Mouse (Mus musculus) megakaryocyte, adult 5-6 weeks (primary cell): ENCODE results near the gene Cidec. TPM values are rescaled to one million over a fixed set of nuclear protein-coding genes. Genes with fewer than 3 reads are reported as not detected.
A peak's percentile ranks its signal among the peaks of the same experiment; 100 is the strongest.

Experiments
- ATAC-seq: 2 replicates; pipeline ENCODE4 v1.8.0; 2016; ENCODE audit warnings: mild to moderate bottlenecking, inconsistent platforms; ENCODE audit not compliant: poor library complexity, severe bottlenecking
- total RNA-seq, 2 experiments: library from RNA; stranded (forward) in 1 of 2; stranded (reverse) in 1 of 2; fragments of 153-499, 151-499 nt in 1 of 2; fragments of 221-1000, 200-1000 nt in 1 of 2; gene quantifications; 2 replicates each; pipeline versions ENCODE4 v1.2.3 to v1.2.4; 2015 to 2017

Gene Cidec
- total RNA-seq, 2 experiments from 2014 or later = not detected

DNA sequence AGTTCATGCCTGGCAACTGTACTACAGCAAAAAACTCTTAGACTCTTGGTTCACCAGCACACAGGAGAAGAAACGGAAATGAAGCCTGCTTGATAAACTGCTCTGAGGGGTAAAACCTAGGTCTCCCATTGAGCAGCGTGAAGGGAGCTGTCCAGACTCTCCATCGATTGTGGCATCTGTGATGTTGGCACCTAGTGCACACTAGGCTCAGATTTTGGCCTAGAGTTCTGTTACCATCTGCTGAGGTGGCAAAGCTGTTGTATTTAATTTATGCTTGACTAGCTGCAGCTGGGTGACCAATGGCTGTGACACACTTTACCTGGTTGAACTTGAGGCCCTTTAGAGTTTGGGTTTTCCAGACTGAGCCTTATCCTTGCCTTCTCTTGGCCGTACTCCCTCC lies 12.1 kb upstream of the Cidec start:
- no peak for ATAC-seq

GRCm38 (mm10) chr6:113444207-113444965 lies 8.8 kb upstream of the Cidec start:
- ATAC-seq = no peak

- ATAC-seq = no peak
Measured at GRCm38 (mm10) chr6:113443091-113443490, 7.5 kb upstream of the Cidec start.

DNA sequence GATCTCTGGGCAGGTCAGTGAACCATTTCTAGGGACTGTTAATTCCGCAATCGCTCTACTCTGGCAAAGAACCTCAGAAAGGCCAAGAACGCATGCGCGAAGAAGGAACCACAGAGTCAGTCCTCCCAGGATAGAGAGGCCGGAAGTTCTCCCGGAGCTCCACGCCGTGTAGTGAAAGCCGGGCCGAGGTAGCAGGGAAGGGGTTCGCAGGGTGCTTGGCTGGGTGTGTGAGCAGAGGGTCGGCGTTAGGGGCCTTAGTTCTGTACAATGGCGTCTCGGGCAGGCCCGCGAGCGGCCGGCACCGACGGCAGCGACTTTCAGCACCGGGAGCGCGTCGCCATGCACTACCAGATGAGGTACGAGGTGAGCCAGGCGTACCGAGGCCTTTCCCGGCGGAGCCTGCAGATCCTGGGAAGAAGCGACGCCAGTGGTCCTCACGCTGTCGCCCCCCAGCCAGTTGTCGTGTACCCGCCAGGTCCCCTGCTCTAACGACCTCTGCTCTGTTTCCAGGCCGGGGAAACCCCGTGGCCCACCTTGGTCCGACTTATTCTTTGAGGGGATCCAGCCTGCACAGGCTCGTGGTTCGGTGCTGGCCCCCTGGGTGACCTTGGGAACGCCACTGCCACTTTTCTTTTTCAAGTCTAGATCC lies 7.0 kb upstream of the Cidec start, which contains the start of gene Jagn1:
TSS of gene Jagn1 (plus strand) at position 128 of the 649 bp plus-strand sequence.
- ATAC-seq = peak; percentile 83

- ATAC-seq = no peak
Measured at GRCm38 (mm10) chr6:113442087-113442441, 6.5 kb upstream of the Cidec start.

DNA sequence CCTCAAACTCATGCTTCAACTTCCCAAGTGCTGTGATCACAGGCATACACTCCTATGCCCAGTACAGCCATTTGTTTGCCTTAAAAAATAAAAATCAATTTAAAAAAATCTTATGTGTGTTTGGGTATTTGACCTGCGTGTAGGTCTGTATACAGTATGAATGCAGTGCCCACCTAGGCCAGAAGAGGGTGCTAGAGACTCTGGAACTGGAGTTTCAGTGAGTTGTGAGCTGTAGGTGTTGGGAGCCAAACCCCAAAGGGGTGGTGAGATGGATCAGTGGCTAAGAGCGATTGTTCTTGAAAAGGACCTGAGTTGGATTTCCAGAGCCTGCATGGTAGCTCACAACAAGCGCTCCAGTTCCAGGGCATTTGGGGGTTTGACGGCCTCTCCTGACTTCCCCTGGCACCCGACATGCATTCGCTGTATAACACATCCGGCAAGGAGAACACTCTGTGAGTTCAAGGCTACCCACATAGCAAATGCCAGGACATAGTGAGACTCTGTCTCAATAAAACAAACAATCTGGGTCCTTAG lies 5.7 kb upstream of the Cidec start:
- peak; percentile 84 for ATAC-seq

- no peak for ATAC-seq
Measured at GRCm38 (mm10) chr6:113440686-113441085, 5.1 kb upstream of the Cidec start.

- no peak for ATAC-seq
Measured at GRCm38 (mm10) chr6:113438721-113439430, 3.3 kb upstream of the Cidec start.

- ATAC-seq = no peak
Measured at GRCm38 (mm10) chr6:113437135-113437534, 1.6 kb upstream of the Cidec start.

GRCm38 (mm10) chr6:113434691-113435090 lies 869 bp downstream of the Cidec start:
- ATAC-seq = no peak

GRCm38 (mm10) chr6:113433661-113434060 lies 1.9 kb downstream of the Cidec start:
- ATAC-seq = no peak

DNA sequence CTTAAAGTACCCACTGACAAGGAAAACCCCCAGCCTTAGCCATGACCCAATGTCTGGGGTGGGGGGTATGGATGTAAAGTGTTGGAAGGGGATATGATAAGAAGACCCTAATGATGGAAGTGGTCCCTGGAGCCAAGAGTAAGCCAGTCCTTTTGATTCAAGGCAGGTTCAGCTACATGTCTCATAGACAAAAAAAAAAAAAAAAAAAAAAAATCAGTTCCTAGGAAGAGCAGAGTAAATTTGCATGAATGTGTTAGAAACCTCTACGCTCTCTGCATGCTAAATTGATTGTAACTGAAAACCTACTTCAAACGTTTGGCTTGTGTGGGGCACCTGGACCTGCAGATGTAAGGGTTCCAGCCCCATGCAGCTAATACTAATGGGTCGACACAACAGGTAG lies 3.8 kb downstream of the Cidec start:
- no peak for ATAC-seq

DNA sequence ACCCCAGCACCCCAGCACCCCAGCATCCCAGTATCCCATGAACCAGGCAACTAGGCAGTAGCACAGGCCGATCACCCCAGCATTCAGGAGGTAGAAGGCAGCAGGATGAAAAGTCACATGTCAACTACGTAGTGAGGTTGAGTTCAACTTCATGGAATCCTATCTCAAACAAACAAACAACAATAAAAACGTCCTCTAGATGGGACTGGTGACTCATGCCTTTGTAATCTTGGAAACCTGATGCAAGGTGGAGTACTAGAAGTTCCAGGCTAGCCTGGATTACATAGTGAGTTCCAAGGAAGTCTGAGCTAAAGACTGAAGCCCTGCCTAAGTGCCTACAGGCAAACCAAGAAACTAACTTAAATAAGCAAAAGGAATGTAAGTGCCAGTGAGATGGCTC lies 4.7 kb downstream of the Cidec start:
- ATAC-seq = no peak

DNA sequence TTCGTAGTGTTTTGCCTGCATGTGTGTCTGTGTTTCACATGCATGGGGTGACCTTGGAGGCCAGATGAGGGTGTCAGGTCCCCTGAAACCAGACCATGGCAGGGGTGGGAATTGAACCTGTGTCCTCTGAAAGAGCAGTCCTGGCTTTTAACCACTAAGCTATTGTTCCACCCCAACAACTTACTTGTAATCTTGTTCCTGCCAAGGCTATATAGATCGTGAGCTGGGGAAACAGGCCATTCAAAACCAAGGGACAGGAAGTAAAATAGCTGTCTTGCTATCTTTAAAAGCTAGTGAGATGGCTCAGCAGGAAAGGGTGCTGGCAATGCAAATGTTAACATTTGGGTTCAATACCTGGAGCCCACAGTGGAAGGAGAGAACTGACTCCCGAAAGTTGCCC lies 5.6 kb downstream of the Cidec start:
- no peak for ATAC-seq

DNA sequence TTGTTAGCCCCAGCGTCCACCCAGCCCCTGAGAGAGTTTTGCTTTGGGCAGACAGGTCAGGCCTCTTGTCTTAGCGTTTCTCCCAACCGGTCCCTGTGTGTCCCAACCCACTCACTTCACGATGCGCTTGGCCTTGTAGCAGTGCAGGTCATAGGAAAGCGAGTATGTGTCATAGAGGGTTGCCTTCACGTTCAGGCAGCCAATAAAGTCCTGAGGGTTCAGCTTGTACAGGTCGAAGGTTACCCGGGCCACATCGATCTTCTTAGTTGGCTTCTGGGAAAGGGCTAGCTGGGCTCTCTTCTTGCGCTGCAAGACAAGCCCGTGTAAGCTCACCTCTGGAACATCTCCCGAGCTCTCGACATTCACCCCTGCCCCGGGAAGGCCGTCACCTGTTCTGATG lies 7.6 kb downstream of the Cidec start:
- no peak for ATAC-seq

DNA sequence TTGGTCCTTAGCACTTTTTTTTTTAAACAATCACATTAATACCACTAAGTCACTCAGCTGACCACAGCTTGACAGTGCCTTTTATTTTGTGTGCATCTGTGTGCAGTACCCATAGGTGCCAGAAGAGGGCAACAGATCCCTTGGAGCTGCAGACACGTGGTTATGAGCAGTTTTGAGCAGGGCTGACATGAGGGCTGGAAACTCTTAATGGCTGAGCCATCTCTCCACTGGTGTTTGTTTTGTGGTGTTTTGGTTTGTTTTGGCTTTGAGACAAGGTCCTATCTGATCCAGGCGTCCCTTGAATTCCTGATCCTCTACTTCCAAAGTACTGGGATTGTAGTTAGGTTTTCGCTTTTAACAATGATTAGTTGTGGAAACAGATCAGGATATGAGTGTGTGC lies 8.2 kb downstream of the Cidec start:
- ATAC-seq = peak; percentile 84

DNA sequence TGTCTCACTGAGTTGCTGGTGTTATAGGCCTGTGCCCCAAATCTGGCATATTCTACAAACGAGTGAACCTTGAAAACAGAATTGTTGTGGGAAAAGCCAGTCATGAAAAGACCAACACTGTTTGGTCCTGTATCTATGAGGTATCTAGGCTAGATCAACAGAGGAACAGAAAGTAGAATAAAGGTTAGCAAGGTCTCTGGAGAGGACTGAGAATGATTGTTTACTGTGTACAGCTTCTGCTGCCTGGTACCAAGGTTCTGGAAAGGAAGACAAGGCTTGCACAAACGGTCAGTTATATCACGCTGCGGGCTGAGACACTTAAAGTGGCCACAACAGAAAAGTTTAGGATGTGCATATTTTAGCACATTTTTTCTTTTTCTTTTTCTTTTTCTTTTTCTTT lies 8.9 kb downstream of the Cidec start:
- ATAC-seq = no peak

DNA sequence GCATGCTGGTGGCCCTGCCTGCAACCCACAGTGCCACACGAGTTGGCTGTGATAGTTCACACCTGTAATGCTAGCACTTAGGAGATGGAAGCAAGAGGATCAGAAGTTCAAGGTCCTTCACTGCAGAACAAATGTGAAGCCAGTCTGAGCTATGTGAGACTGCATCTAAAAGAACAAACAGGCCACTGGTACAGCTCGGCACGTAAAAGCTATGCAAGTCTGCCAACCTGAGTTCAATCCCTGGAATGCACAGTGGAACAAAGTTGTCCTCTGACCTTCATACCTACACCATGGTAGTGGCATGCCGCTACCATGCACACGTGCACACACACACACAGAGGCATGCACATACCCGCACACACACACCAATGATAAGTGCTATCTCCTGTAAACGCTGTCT lies 11.4 kb downstream of the Cidec start:
- ATAC-seq = no peak

DNA sequence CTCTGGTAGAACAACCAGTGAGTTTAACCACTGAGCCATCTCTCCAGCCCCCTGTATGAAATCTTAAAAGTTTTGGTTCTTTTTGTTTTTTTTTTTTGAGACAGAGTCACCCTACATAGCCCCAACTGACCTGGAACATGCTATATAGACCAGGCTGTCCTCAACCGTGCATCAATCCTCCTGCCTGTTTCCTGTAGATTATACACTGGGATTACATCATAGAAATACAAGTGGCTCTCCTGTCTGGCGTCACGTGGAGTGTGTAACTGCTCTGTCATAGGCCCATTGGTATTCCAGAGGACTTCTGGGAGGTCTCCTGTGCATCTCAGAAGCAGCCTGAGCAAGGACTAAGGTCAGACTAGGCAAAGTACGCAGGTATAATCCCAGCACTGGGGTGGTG lies 12.6 kb downstream of the Cidec start:
- no peak for ATAC-seq

- ATAC-seq = peak; percentile 96
Measured at GRCm38 (mm10) chr6:113419199-113419587, 16.4 kb downstream of the Cidec start, which contains the start of gene Rpusd3. TSS of gene Rpusd3 (minus strand) at chr6:113419340.

- ATAC-seq = peak; percentile 51
Measured at GRCm38 (mm10) chr6:113418441-113419198, 16.9 kb downstream of the Cidec start.
